22 mouse cellular contexts compared by ENCODE assay signal in genomic region chrX:133738980-133739632, GRCm38 (mm10). TPM values are rescaled to one million over a fixed set of nuclear protein-coding genes. Genes with fewer than 3 reads are reported as not detected.
DNase-seq lines count a peak whose midpoint lies in the region; ATAC-seq and TF ChIP-seq lines count a peak whose summit lies in the region.
"Had no signal": no experiment of that assay in that cellular context is flagged by ENCODE, and none has a peak within 500 bp of the region (broad histone marks: within the 10 kb centered on the region; RNA-seq: fewer than 3 reads in every experiment).

No protein-coding gene starts in this region.

- TF ChIP-seq EP300 in liver, postnatal 0 days (IDR thresholded peaks at IDR 0.05; ENCODE audit: low read depth), result no peak

- H3K9ac ChIP-seq in liver, adult 2 months (ENCODE audit: low read depth, low read length), result no peak overlapping the region
- H3K9ac ChIP-seq in liver, postnatal 0 days (replicated peaks), result no peak overlapping the region
- H3K9ac ChIP-seq in intestine, embryonic 16.5 days (ENCODE audit: low read depth, low read length), result no peak overlapping the region
- H3K9ac ChIP-seq in midbrain, postnatal 0 days (replicated peaks; ENCODE audit: low read length, poor library complexity, severe bottlenecking), result no peak overlapping the region
- H3K9ac ChIP-seq: embryonic facial prominence, embryonic 12.5 days; forebrain, embryonic 12.5 days; heart, embryonic 15.5 days; hindbrain, embryonic 15.5 days had no signal

- 32% methylated on average over 6 of the region's 6 CpGs for WGBS in liver, adult 2 months
- 63% methylated on average over 6 of the region's 6 CpGs for WGBS in liver, postnatal 0 days (ENCODE audit: insufficient replicate concordance)
- WGBS in intestine, embryonic 16.5 days, result 56% methylated on average over 6 of the region's 6 CpGs
- 82% methylated on average over 6 of the region's 6 CpGs for WGBS in midbrain, postnatal 0 days

- no peaks in the 10 kb centered on the region for H3K79me2 ChIP-seq in liver, adult 2 months (ENCODE audit: control insufficient read depth, insufficient read depth, low read length)

- H3K36me3 ChIP-seq in liver, adult 2 months (ENCODE audit: control insufficient read depth, insufficient read depth, low read length), result no peaks in the 10 kb centered on the region
- no peaks in the 10 kb centered on the region for H3K36me3 ChIP-seq in liver, postnatal 0 days (replicated peaks; ENCODE audit: insufficient read depth, low read length)
- no peaks in the 10 kb centered on the region for H3K36me3 ChIP-seq in intestine, embryonic 16.5 days (ENCODE audit: control insufficient read depth, insufficient read depth, low read length)
- H3K36me3 ChIP-seq in midbrain, postnatal 0 days (ENCODE audit: insufficient read depth, low read length), result no peaks in the 10 kb centered on the region
- H3K36me3 ChIP-seq: embryonic facial prominence, embryonic 12.5 days; forebrain, embryonic 12.5 days; heart, embryonic 15.5 days; hindbrain, embryonic 15.5 days had no signal

- H3K27ac ChIP-seq in liver, adult 2 months (replicated peaks; ENCODE audit: insufficient read depth, low read depth, low read length), result no peak overlapping the region
- H3K27ac ChIP-seq in liver, postnatal 0 days (ENCODE audit: low read depth), result no peak overlapping the region
- H3K27ac ChIP-seq in intestine, embryonic 16.5 days (ENCODE audit: low read length), result no peak overlapping the region
- H3K27ac ChIP-seq in midbrain, postnatal 0 days (ENCODE audit: low read depth, low read length), result no peak overlapping the region
- H3K27ac ChIP-seq: embryonic facial prominence, embryonic 12.5 days; forebrain, embryonic 12.5 days; heart, adult 2 months; heart, embryonic 15.5 days; hindbrain, embryonic 15.5 days had no signal

- no peak for TF ChIP-seq CTCF in liver, adult 2 months (IDR thresholded peaks at IDR 0.05; ENCODE audit: low read depth, low read length)
- no peak for TF ChIP-seq CTCF in liver, postnatal 0 days (IDR thresholded peaks at IDR 0.05; ENCODE audit: low read depth)
- no peak for TF ChIP-seq CTCF in midbrain, postnatal 0 days (IDR thresholded peaks at IDR 0.05)

- no peaks in the 10 kb centered on the region for H3K27me3 ChIP-seq in liver, adult 2 months (ENCODE audit: control insufficient read depth, insufficient read depth, low read length)
- H3K27me3 ChIP-seq in liver, postnatal 0 days (ENCODE audit: insufficient read depth, low read length), result no peaks in the 10 kb centered on the region
- no peaks in the 10 kb centered on the region for H3K27me3 ChIP-seq in intestine, embryonic 16.5 days (replicated peaks; ENCODE audit: control insufficient read depth, insufficient read depth, low read length)
- H3K27me3 ChIP-seq in midbrain, postnatal 0 days (ENCODE audit: insufficient read depth, low read length), result no peaks in the 10 kb centered on the region
- H3K27me3 ChIP-seq: CH12.LX; embryonic facial prominence, embryonic 12.5 days; forebrain, embryonic 12.5 days; heart, embryonic 15.5 days; hindbrain, embryonic 15.5 days had no signal

- ATAC-seq in liver, postnatal 0 days, result no peak
- peak; percentile 72 for ATAC-seq in intestine, embryonic 16.5 days
- no peak for ATAC-seq in midbrain, postnatal 0 days (ENCODE audit: low FRiP score)
- ATAC-seq: forebrain, embryonic 16.5 days had no signal

- H3K9me3 ChIP-seq in liver, postnatal 0 days (ENCODE audit: low read length), result no peaks in the 10 kb centered on the region
- H3K9me3 ChIP-seq in intestine, embryonic 16.5 days (ENCODE audit: control insufficient read depth, low read length), result no peaks in the 10 kb centered on the region
- no peaks in the 10 kb centered on the region for H3K9me3 ChIP-seq in midbrain, postnatal 0 days (ENCODE audit: low read length)
- H3K9me3 ChIP-seq: embryonic facial prominence, embryonic 12.5 days; forebrain, embryonic 12.5 days; heart, embryonic 15.5 days; hindbrain, embryonic 15.5 days had no signal

- no peak overlapping the region for H3K4me2 ChIP-seq in liver, postnatal 0 days (ENCODE audit: low read depth, low read length)
- no peak overlapping the region for H3K4me2 ChIP-seq in intestine, embryonic 16.5 days (ENCODE audit: low read depth, low read length)
- no peak overlapping the region for H3K4me2 ChIP-seq in midbrain, postnatal 0 days (ENCODE audit: low read depth, low read length, poor library complexity, severe bottlenecking)
- H3K4me2 ChIP-seq: embryonic facial prominence, embryonic 12.5 days; forebrain, embryonic 12.5 days; heart, embryonic 11.5 days; heart, embryonic 15.5 days; hindbrain, embryonic 15.5 days had no signal

- no peak overlapping the region for H3K4me3 ChIP-seq in liver, adult 2 months (ENCODE audit: insufficient read depth, low read depth, low read length)
- no peak overlapping the region for H3K4me3 ChIP-seq in liver, postnatal 0 days (ENCODE audit: low read depth, low read length)
- no peak overlapping the region for H3K4me3 ChIP-seq in intestine, embryonic 16.5 days (ENCODE audit: low read length)
- no peak overlapping the region for H3K4me3 ChIP-seq in midbrain, postnatal 0 days (ENCODE audit: low read depth, low read length)
- H3K4me3 ChIP-seq: embryonic facial prominence, embryonic 12.5 days; forebrain, embryonic 12.5 days; heart, adult 2 months; heart, embryonic 15.5 days; hindbrain, embryonic 15.5 days had no signal

- H3K4me1 ChIP-seq in liver, adult 2 months (ENCODE audit: control insufficient read depth, insufficient read depth, low read length), result no peaks in the 10 kb centered on the region
- H3K4me1 ChIP-seq in liver, postnatal 0 days (ENCODE audit: insufficient read depth), result no peaks in the 10 kb centered on the region
- no peaks in the 10 kb centered on the region for H3K4me1 ChIP-seq in intestine, embryonic 16.5 days (ENCODE audit: control insufficient read depth, insufficient read depth, low read length)
- H3K4me1 ChIP-seq in midbrain, postnatal 0 days (ENCODE audit: insufficient read depth, low read length), result no peaks in the 10 kb centered on the region
- H3K4me1 ChIP-seq: embryonic facial prominence, embryonic 12.5 days; forebrain, embryonic 12.5 days; heart, embryonic 15.5 days; hindbrain, embryonic 15.5 days had no signal

- peak; percentile 21 for DNase-seq in liver, adult 2 months (ENCODE audit: extremely low read depth, low read depth, low spot score)
- no peak for DNase-seq in liver, postnatal 0 days
- DNase-seq in lung, postnatal 36 days, result peak; percentile 17
- DNase-seq in lung, postnatal 25 days (ENCODE audit: low spot score), result no peak
- DNase-seq in midbrain, postnatal 0 days (ENCODE audit: low spot score), result no peak
- DNase-seq: adrenal gland, adult 8-10 months; adrenal gland, postnatal 36 days; cerebellum, adult 11 months; cerebellum, adult 8-10 months; cerebellum, postnatal 14 days; embryo, embryonic 11 days; gastrocnemius, postnatal 14 days; heart, adult 2 months; heart, postnatal 36 days had no signal

- TF ChIP-seq POLR2A in liver, adult 2 months (IDR thresholded peaks at IDR 0.05; ENCODE audit: extremely low read depth, insufficient read depth, low read length), result no peak

RNA-seq across cellular contexts. Expression of gene Pcdh19, which starts 50.3 kb away (rescaled TPM):
- under 0.01 TPM in 2 replicates for total RNA-seq in liver, adult 2 months (2014; rRNA removed)
- polyA plus RNA-seq in liver, adult 2 months (2012; rRNA removed), result not detected in 2 replicates
- polyA plus RNA-seq in liver, postnatal 0 days (2015; fragmentation: Nextera tagmentation; extraction: Ambion mirVana), result 0.28 and 0.83 TPM in 2 replicates
- 0.98 and 1.6 TPM in 2 replicates for polyA plus RNA-seq in intestine, embryonic 16.5 days (2015; fragmentation: Nextera tagmentation; extraction: Ambion mirVana)
- total RNA-seq in midbrain, postnatal 0 days (2014; rRNA removed), result 74.5 and 92.6 TPM in 2 replicates
- polyA plus RNA-seq in midbrain, postnatal 0 days (2015; fragmentation: Nextera tagmentation; extraction: Ambion mirVana), result 30.4 and 36.7 TPM in 2 replicates
- total RNA-seq: CH12.LX had no signal

Comparison
In these comparisons a context has a peak if more than half of its experiments do, and no peak if none do; other contexts are left out.
1. DNase-seq: peak in liver, adult 2 months (single experiment) and lung, postnatal 36 days (single experiment); none in liver, postnatal 0 days (single experiment), lung, postnatal 25 days (single experiment) and midbrain, postnatal 0 days (single experiment).
2. RNA of gene Pcdh19, which starts 50.3 kb away (polyA plus RNA-seq): 30.4 to 36.7 TPM in midbrain, postnatal 0 days; 0.98 to 1.6 TPM in intestine, embryonic 16.5 days, 0.28 to 0.83 TPM in liver, postnatal 0 days and not detected in liver, adult 2 months; every median in the first group is over 10 times any median in the second.